Mouse (Mus musculus): ENCODE measurements around the gene Slc37a2. TPM values are rescaled to one million over a fixed set of nuclear protein-coding genes. Genes with fewer than 3 reads are reported as not detected.

Slc37a2 gene
- total and polyA plus RNA-seq, 2 experiments from 2014 or later, result 1.1 to 3.5 TPM

DNA sequence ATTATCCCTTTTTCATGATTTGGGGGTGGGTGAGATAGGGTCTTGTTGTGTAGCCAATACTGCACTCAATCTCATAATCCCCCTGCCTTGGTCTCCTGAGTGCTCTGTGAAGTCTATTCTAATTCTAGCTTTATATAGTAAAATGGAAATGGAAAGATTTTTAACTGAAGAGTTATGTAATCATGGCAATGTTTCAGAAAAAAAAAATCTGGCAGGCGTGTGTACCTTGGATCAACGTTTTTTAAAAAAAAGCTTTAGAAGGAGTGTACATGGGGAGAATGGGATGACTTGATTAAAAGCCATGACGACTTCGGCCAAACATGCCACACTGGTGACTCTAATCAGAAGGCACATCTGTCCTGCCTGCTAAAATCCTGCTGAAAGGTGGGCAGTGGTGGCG is 68.1 kb downstream of the Slc37a2 start:
- H3K27ac ChIP-seq (ENCODE audit: low read depth, low read length), result no peak overlapping the region
- no peak overlapping the region for H3K9ac ChIP-seq (replicated peaks; ENCODE audit: low read length, poor library complexity, severe bottlenecking)
- no peak for TF ChIP-seq CTCF (IDR thresholded peaks at IDR 0.05)
- H3K4me2 ChIP-seq (ENCODE audit: low read depth, low read length, poor library complexity, severe bottlenecking), result no peak overlapping the region
- no peak overlapping the region for H3K4me3 ChIP-seq (ENCODE audit: low read depth, low read length)
- H3K4me1 ChIP-seq (ENCODE audit: insufficient read depth, low read length), result no peaks in the 10 kb centered on the region
- no peak for DNase-seq (ENCODE audit: low spot score)
- H3K9me3 ChIP-seq (ENCODE audit: low read length), result no peaks in the 10 kb centered on the region
- H3K27me3 ChIP-seq (ENCODE audit: insufficient read depth, low read length), result no peaks in the 10 kb centered on the region
- 84% methylated on average over 5 of the region's 5 CpGs for WGBS
- no peak for ATAC-seq (ENCODE audit: low FRiP score)
- no peaks in the 10 kb centered on the region for H3K36me3 ChIP-seq (ENCODE audit: insufficient read depth, low read length)

DNA sequence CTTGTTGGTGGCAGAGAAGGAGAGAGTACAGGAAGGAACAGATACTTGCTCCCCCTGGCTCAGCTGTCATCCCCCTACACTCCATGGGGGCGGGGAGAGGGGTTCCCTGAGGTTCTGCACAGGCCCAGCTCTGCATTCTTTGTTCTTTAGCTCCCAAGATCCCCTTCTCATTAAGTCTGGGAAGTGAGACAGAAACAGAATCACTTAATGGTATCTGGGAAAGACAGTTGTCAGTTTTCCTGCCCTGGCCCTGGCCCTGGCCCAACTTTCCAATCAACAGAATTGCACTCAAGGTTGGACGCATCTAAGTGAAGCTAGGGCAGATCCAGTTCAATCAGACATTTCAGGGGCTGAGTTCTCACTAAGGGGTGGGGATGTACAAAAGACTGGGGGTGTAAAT is 72.4 kb downstream of the Slc37a2 start:
- no peak for ATAC-seq (ENCODE audit: low FRiP score)
- no peak overlapping the region for H3K4me2 ChIP-seq (ENCODE audit: low read depth, low read length, poor library complexity, severe bottlenecking)

GRCm38 (mm10) chr9:37181596-37181995 is 73.9 kb downstream of the Slc37a2 start:
- DNase-seq (ENCODE audit: low spot score) (no peak), ATAC-seq (ENCODE audit: low FRiP score) (no peak)
- Histone ChIP-seq H3K4me1 (ENCODE audit: insufficient read depth, low read length) (peaks cover 11% of the 10 kb centered on the region; the same call in 1 of the 2 replicates), H3K9me3 (ENCODE audit: low read length) (no peaks in the 10 kb centered on the region), H3K27me3 (ENCODE audit: insufficient read depth, low read length) (no peaks in the 10 kb centered on the region), H3K4me2 (ENCODE audit: low read depth, low read length, poor library complexity, severe bottlenecking) (no peak overlapping the region), H3K27ac (ENCODE audit: low read depth, low read length) (no peak overlapping the region), H3K36me3 (ENCODE audit: insufficient read depth, low read length) (no peaks in the 10 kb centered on the region), H3K4me3 (ENCODE audit: low read depth, low read length) (no peak overlapping the region), H3K9ac (replicated peaks; ENCODE audit: low read length, poor library complexity, severe bottlenecking) (no peak overlapping the region)
- no peak for TF ChIP-seq CTCF (IDR thresholded peaks at IDR 0.05)
- 38% methylated on average over 5 of the region's 5 CpGs for WGBS

More for the DNA sequence above, 72.4 kb downstream of the Slc37a2 start:
- Histone ChIP-seq H3K27ac (ENCODE audit: low read depth, low read length) (no peak overlapping the region), H3K9ac (replicated peaks; ENCODE audit: low read length, poor library complexity, severe bottlenecking) (no peak overlapping the region), H3K27me3 (ENCODE audit: insufficient read depth, low read length) (no peaks in the 10 kb centered on the region), H3K36me3 (ENCODE audit: insufficient read depth, low read length) (no peaks in the 10 kb centered on the region), H3K4me1 (ENCODE audit: insufficient read depth, low read length) (peaks cover 10% of the 10 kb centered on the region; the same call in 1 of the 2 replicates), H3K9me3 (ENCODE audit: low read length) (no peaks in the 10 kb centered on the region), H3K4me3 (ENCODE audit: low read depth, low read length) (no peak overlapping the region)
- WGBS, result 66% methylated on average over 2 of the region's 2 CpGs
- DNase-seq (ENCODE audit: low spot score), result no peak
- no peak for TF ChIP-seq CTCF (IDR thresholded peaks at IDR 0.05)

- no peak overlapping the region for H3K27ac ChIP-seq (ENCODE audit: low read depth, low read length)
- ATAC-seq (ENCODE audit: low FRiP score) (no peak), DNase-seq (ENCODE audit: low spot score) (no peak)
- no peaks in the 10 kb centered on the region for H3K27me3 ChIP-seq (ENCODE audit: insufficient read depth, low read length)
- no peak overlapping the region for H3K4me2 ChIP-seq (ENCODE audit: low read depth, low read length, poor library complexity, severe bottlenecking)
- peaks cover 11% of the 10 kb centered on the region; the same call in 1 of the 2 replicates for H3K4me1 ChIP-seq (ENCODE audit: insufficient read depth, low read length)
- H3K36me3 ChIP-seq (ENCODE audit: insufficient read depth, low read length), result no peaks in the 10 kb centered on the region
- H3K4me3 ChIP-seq (ENCODE audit: low read depth, low read length), result no peak overlapping the region
- no peak overlapping the region for H3K9ac ChIP-seq (replicated peaks; ENCODE audit: low read length, poor library complexity, severe bottlenecking)
- WGBS, result 75% methylated on average over 4 of the region's 4 CpGs
- TF ChIP-seq CTCF (IDR thresholded peaks at IDR 0.05), result no peak
- H3K9me3 ChIP-seq (ENCODE audit: low read length), result no peaks in the 10 kb centered on the region
Measured at GRCm38 (mm10) chr9:37179596-37179995, 75.9 kb downstream of the Slc37a2 start.

DNA sequence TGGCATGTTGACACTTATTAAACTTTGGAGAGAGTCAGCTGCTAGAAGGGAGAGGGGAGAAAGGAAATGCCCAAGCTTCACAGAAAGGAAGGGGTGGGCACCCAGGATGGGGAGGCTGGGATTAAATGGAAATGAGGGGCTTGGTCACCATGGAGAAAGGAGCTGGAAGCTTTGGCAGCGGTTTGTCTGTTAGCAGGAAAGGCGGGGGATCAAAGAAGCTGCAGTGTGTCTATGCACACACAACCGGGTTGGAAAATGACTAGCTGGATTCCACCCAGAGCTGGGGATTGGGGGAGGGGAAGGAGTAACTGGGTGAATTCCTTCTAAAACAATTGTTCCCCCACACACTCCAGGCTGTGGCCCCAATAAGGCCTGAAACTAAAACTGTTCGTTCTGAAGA is 76.6 kb downstream of the Slc37a2 start:
- no peaks in the 10 kb centered on the region for H3K36me3 ChIP-seq (ENCODE audit: insufficient read depth, low read length)
- H3K4me2 ChIP-seq (ENCODE audit: low read depth, low read length, poor library complexity, severe bottlenecking), result no peak overlapping the region
- no peak for TF ChIP-seq CTCF (IDR thresholded peaks at IDR 0.05)
- 6% methylated on average over 4 of the region's 4 CpGs for WGBS
- H3K27ac ChIP-seq (ENCODE audit: low read depth, low read length), result peak overlapping the region; percentile 67
- no peaks in the 10 kb centered on the region for H3K27me3 ChIP-seq (ENCODE audit: insufficient read depth, low read length)
- H3K9me3 ChIP-seq (ENCODE audit: low read length), result no peaks in the 10 kb centered on the region
- no peak overlapping the region for H3K9ac ChIP-seq (replicated peaks; ENCODE audit: low read length, poor library complexity, severe bottlenecking)
- DNase-seq (ENCODE audit: low spot score) (peak; percentile 85), ATAC-seq (ENCODE audit: low FRiP score) (peak; percentile 70)
- peaks cover 11% of the 10 kb centered on the region; the same call in 1 of the 2 replicates for H3K4me1 ChIP-seq (ENCODE audit: insufficient read depth, low read length)
- H3K4me3 ChIP-seq (ENCODE audit: low read depth, low read length), result no peak overlapping the region

Other genes starting within 250 kb of the Slc37a2 start
- gene Pknox2, start 108.3 kb downstream of the Slc37a2 start, total RNA-seq (2014; rRNA removed), result 25.6 and 26.6 TPM in 2 replicates
- gene Pknox2, start 108.3 kb downstream of the Slc37a2 start, polyA plus RNA-seq (2015; fragmentation: Nextera tagmentation; extraction: Ambion mirVana), result 23.5 and 23.6 TPM in 2 replicates
- 4.9 and 5.9 TPM in 2 replicates for gene Tmem218, start 47.5 kb downstream of the Slc37a2 start, total RNA-seq (2014; rRNA removed)
- gene Tmem218, start 47.5 kb downstream of the Slc37a2 start, polyA plus RNA-seq (2015; fragmentation: Nextera tagmentation; extraction: Ambion mirVana), result 9.9 TPM in 2 replicates
- gene Ccdc15, start 92.7 kb upstream of the Slc37a2 start, total RNA-seq (2014; rRNA removed), result 5.0 and 5.4 TPM in 2 replicates
- gene Ccdc15, start 92.7 kb upstream of the Slc37a2 start, polyA plus RNA-seq (2015; fragmentation: Nextera tagmentation; extraction: Ambion mirVana), result 6.8 and 8.6 TPM in 2 replicates
- gene Hepacam, start 111.6 kb upstream of the Slc37a2 start, total RNA-seq (2014; rRNA removed), result 35.7 and 37.1 TPM in 2 replicates
- gene Hepacam, start 111.6 kb upstream of the Slc37a2 start, polyA plus RNA-seq (2015; fragmentation: Nextera tagmentation; extraction: Ambion mirVana), result 49.9 and 58.1 TPM in 2 replicates
- gene Robo4, start 146.2 kb upstream of the Slc37a2 start, total RNA-seq (2014; rRNA removed), result 10.1 and 12.6 TPM in 2 replicates
- gene Robo4, start 146.2 kb upstream of the Slc37a2 start, polyA plus RNA-seq (2015; fragmentation: Nextera tagmentation; extraction: Ambion mirVana), result 3.6 and 4.0 TPM in 2 replicates
- gene Robo3, start 177.5 kb upstream of the Slc37a2 start, total RNA-seq (2014; rRNA removed), result 2.8 and 2.9 TPM in 2 replicates
- gene Robo3, start 177.5 kb upstream of the Slc37a2 start, polyA plus RNA-seq (2015; fragmentation: Nextera tagmentation; extraction: Ambion mirVana), result 0.88 and 1.0 TPM in 2 replicates
- 37.0 and 55.1 TPM in 2 replicates for gene Msantd2, start 233.6 kb upstream of the Slc37a2 start, total RNA-seq (2014; rRNA removed)
- 20.5 and 21.1 TPM in 2 replicates for gene Msantd2, start 233.6 kb upstream of the Slc37a2 start, polyA plus RNA-seq (2015; fragmentation: Nextera tagmentation; extraction: Ambion mirVana)